Mouse (Mus musculus) macrophage (primary cell): Measurements from ENCODE around the gene Cnr2. TPM values are rescaled to one million over a fixed set of nuclear protein-coding genes. Genes with fewer than 3 reads are reported as not detected.

Experiments
- H3K27ac ChIP-seq: fragments of 350-480 bp; formaldehyde crosslinking; 2 replicates; pipeline ENCODE4 v1.9.0; 2021
- H3K36me3 ChIP-seq: fragments of 350-480 bp; formaldehyde crosslinking; 2 replicates; pipeline ENCODE4 v1.9.0; 2021; ENCODE audit errors: inconsistent target
- H3K4me3 ChIP-seq: fragments of 350-480 bp; formaldehyde crosslinking; 2 replicates; pipeline ENCODE4 v1.9.0; 2021; ENCODE audit errors: inconsistent target
- H3K79me2 ChIP-seq: fragments of 350-480 bp; formaldehyde crosslinking; 2 replicates; pipeline ENCODE4 v1.9.0; 2021; ENCODE audit errors: inconsistent target
- WGBS: methylation state at CpG from one replicate; pipeline ENCODE4 v1.1.7; 2026; ENCODE audit warnings: inconsistent platforms; ENCODE audit not compliant: missing documents; 5-methylcytosine and 5-hydroxymethylcytosine counted together
- polyA plus RNA-seq: library from polyadenylated mRNA; stranded (reverse); fragments of 250-400 nt; gene quantifications from 3 replicates; pipeline ENCODE4 v1.2.4, GENCODE M21; 2018; ENCODE audit warnings: inconsistent platforms
- total RNA-seq, 78 experiments: library from RNA; depleted of rRNA; stranded (reverse); fragments of 250-400 nt; gene quantifications; 1 replicate in 9 of 78; 2 replicates in 24 of 78; 3 replicates in 43 of 78; 4 replicates in 2 of 78; pipeline ENCODE4 v1.2.4; 2018; ENCODE audit warnings: inconsistent platforms in 56 of 78

Gene Cnr2
- total RNA-seq (2018; cell fraction: chromatin; rRNA removed): 10 to 100 TPM in 2 of 26 experiments, 1 to 10 TPM in 17, under 1 TPM in 6, not detected in 1; 0.29 to 13.9 (median 2.3) TPM
- 10 to 100 TPM in 15 of 26 experiments, 1 to 10 TPM in 11; 1.3 to 26.0 (median 11.6) TPM for total RNA-seq (2018; cell fraction: cytosol; rRNA removed)
- total RNA-seq (2018; cell fraction: nucleus; rRNA removed): 10 to 100 TPM in 14 of 26 experiments, 1 to 10 TPM in 11, under 1 TPM in 1; 0.48 to 28.5 (median 10.9) TPM
- 9.0 to 20.9 TPM (median 11.2 TPM) in 3 replicates for polyA plus RNA-seq

GRCm38 (mm10) chr4:135895071-135895571 is at the start of gene Cnr2:
Gene Cnr2, plus strand, starts transcription at chr4:135895394.
- 15% methylated on average over 8 of the region's 8 CpGs for WGBS
- H3K79me2 ChIP-seq: peaks cover 38% of the 10 kb centered on the region
- H3K4me3 ChIP-seq: peak within 1 kb of the TSS; percentile 53
- peak within 1 kb of the TSS; percentile 92 for H3K27ac ChIP-seq
- H3K36me3 ChIP-seq: no peaks in the 10 kb centered on the region

GRCm38 (mm10) chr4:135847581-135847980 is 47.6 kb upstream of the Cnr2 start:
- Histone ChIP-seq H3K4me3 (no peak overlapping the region), H3K27ac (no peak overlapping the region), H3K36me3 (no peaks in the 10 kb centered on the region), H3K79me2 (no peaks in the 10 kb centered on the region)
- 56% methylated on average over 5 of the region's 5 CpGs for WGBS

GRCm38 (mm10) chr4:135850411-135851095 is 44.6 kb upstream of the Cnr2 start:
- Histone ChIP-seq H3K4me3 (no peak overlapping the region), H3K79me2 (no peaks in the 10 kb centered on the region), H3K27ac (no peak overlapping the region), H3K36me3 (no peaks in the 10 kb centered on the region)
- 78% methylated on average over 11 of the region's 13 CpGs for WGBS

- peaks cover 4% of the 10 kb centered on the region for H3K79me2 ChIP-seq
- H3K4me3 ChIP-seq: no peak overlapping the region
- no peak overlapping the region for H3K27ac ChIP-seq
- WGBS: 93% methylated on average over 9 of the region's 9 CpGs
- H3K36me3 ChIP-seq: no peaks in the 10 kb centered on the region
These were observed 43.3 kb upstream of the Cnr2 start for GRCm38 (mm10) chr4:135851942-135852341.

GRCm38 (mm10) chr4:135853987-135854546 is 41.1 kb upstream of the Cnr2 start:
- Histone ChIP-seq H3K36me3 (no peaks in the 10 kb centered on the region), H3K79me2 (peaks cover 26% of the 10 kb centered on the region), H3K4me3 (no peak overlapping the region), H3K27ac (no peak overlapping the region)
- 93% methylated on average over 13 of the region's 14 CpGs for WGBS

GRCm38 (mm10) chr4:135854630-135855029 is 40.6 kb upstream of the Cnr2 start:
- Histone ChIP-seq H3K27ac (no peak overlapping the region; the same call in 1 of the 2 replicates), H3K36me3 (no peaks in the 10 kb centered on the region), H3K4me3 (no peak overlapping the region), H3K79me2 (peaks cover 31% of the 10 kb centered on the region)
- WGBS: 78% methylated on average over 9 of the region's 11 CpGs

DNA sequence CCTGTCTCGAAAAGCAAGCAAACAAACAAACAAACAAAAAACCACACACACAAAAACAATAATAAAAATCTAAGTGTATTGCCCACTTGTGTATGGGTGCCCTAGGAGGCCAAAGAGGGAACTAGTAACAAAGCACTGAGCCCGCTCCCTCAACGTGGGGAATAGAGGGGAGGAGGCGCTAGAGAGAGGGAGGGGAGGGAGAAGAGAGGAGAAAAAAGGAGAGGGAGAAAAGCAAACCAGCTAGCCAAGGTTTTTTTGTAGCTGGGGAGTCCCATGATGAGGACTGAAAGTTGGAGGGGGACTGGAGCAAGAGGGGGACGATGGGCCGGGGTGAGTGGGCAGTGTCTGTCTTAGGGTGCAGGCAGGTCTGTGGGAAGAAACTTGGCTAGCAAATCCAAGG is 40.1 kb upstream of the Cnr2 start:
- 4% methylated on average over 5 of the region's 6 CpGs for whole genome bisulfite sequencing
- H3K4me3 ChIP-seq: peak overlapping the region; percentile 70
- peak overlapping the region; percentile 90 for H3K27ac ChIP-seq
- no peaks in the 10 kb centered on the region for H3K36me3 ChIP-seq
- peaks cover 36% of the 10 kb centered on the region for H3K79me2 ChIP-seq

GRCm38 (mm10) chr4:135855536-135856222 is 39.5 kb upstream of the Cnr2 start, which contains the start of gene Srsf10:
Gene Srsf10, plus strand, starts transcription at chr4:135855747.
- WGBS: 2% methylated on average over 53 of the region's 67 CpGs
- H3K36me3 ChIP-seq: no peaks in the 10 kb centered on the region
- peaks cover 42% of the 10 kb centered on the region for H3K79me2 ChIP-seq
- H3K4me3 ChIP-seq: peak within 1 kb of the TSS; percentile 84
- peak within 1 kb of the TSS; percentile 90 for H3K27ac ChIP-seq

- Histone ChIP-seq H3K79me2 (peaks cover 50% of the 10 kb centered on the region), H3K36me3 (no peaks in the 10 kb centered on the region), H3K27ac (peak overlapping the region; percentile 60), H3K4me3 (peak overlapping the region; percentile 84)
- WGBS: under 1% methylated on average over 91 of the region's 91 CpGs
These were observed 38.7 kb upstream of the Cnr2 start for GRCm38 (mm10) chr4:135856223-135857091.

GRCm38 (mm10) chr4:135857597-135858186 is 37.5 kb upstream of the Cnr2 start:
- Histone ChIP-seq H3K36me3 (peaks cover 4% of the 10 kb centered on the region; the same call in 1 of the 2 replicates), H3K27ac (0 out of 2 replicates have a peak overlapping the region, but pooled peaks have one; percentile 60), H3K4me3 (peak overlapping the region; percentile 84), H3K79me2 (peaks cover 62% of the 10 kb centered on the region)
- 17% methylated on average over 5 of the region's 7 CpGs for WGBS

GRCm38 (mm10) chr4:135868996-135869395 is 26.2 kb upstream of the Cnr2 start:
- WGBS: 22% methylated on average over 2 of the region's 2 CpGs
- Histone ChIP-seq H3K4me3 (no peak overlapping the region), H3K79me2 (peaks cover 80% of the 10 kb centered on the region), H3K27ac (no peak overlapping the region), H3K36me3 (peaks cover 7% of the 10 kb centered on the region; the same call in 1 of the 2 replicates)

DNA sequence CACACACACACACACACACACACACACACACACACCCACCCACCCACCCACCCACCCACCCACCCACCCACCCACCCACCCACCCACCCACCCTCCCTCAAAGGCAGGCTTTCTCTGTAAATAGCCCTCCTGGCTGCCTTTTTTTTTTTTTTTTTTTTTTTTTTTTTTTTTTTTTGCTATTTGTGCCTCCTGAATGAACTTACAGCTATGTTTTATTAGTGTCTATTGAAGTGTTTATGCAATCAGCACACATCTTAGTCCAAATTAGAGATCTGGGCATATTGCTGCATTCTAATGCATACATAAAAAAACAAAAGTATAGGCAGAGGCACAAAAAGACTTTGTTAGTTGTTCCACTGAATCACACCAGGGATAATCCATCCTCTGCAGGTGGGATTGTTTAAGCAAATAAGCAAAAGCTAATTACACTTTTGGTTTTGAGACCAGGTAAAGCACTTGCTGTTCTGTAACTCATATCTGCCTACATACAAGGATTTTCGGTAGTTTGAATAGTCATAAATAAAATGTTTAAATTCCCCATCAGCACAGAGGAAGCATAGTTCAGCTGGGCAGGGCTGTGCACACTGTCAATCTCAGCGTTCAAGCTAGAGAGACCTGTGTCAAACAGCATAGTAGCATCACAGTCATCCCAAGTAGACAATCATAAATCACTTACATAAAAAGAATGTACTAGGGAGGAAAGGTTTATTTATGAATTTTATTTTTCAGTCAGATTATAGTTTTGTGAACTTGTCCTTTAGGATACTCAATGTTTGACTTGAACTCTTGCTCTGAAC is 24.8 kb upstream of the Cnr2 start:
- WGBS: 13% methylated on average over 2 of the region's 2 CpGs
- Histone ChIP-seq H3K36me3 (peaks cover 7% of the 10 kb centered on the region; the same call in 1 of the 2 replicates), H3K27ac (no peak overlapping the region), H3K79me2 (peaks cover 68% of the 10 kb centered on the region), H3K4me3 (no peak overlapping the region)

- Histone ChIP-seq H3K4me3 (peak overlapping the region; percentile 84), H3K36me3 (peaks cover 7% of the 10 kb centered on the region; the same call in 1 of the 2 replicates), H3K27ac (peak overlapping the region; percentile 92), H3K79me2 (peaks cover 52% of the 10 kb centered on the region)
- 40% methylated on average over 3 of the region's 3 CpGs for WGBS
These were observed 23.2 kb upstream of the Cnr2 start for GRCm38 (mm10) chr4:135872015-135872414.
